Mouse (Mus musculus) erythroblast, embryonic 14.5 days (primary cell): ENCODE results near the gene Eid2. TPM values are rescaled to one million over a fixed set of nuclear protein-coding genes. Genes with fewer than 3 reads are reported as not detected.

Experiments
- H3K27me3 ChIP-seq: 2 replicates; pipeline ENCODE4 v1.6.1; 2012; ENCODE audit warnings: inconsistent platforms; ENCODE audit not compliant: control insufficient read depth
- H3K36me3 ChIP-seq: 2 replicates; pipeline ENCODE4 v1.6.1; 2012; ENCODE audit warnings: mild to moderate bottlenecking, inconsistent platforms; ENCODE audit not compliant: control insufficient read depth
- H3K4me1 ChIP-seq: 2 replicates; pipeline ENCODE4 v1.6.1; 2012; ENCODE audit warnings: inconsistent platforms; ENCODE audit not compliant: control insufficient read depth
- H3K4me3 ChIP-seq: replicated peaks from 2 replicates; pipeline ENCODE3; 2012; ENCODE audit warnings: moderate library complexity, mild to moderate bottlenecking, inconsistent platforms
- H3K9me3 ChIP-seq: 2 replicates; pipeline ENCODE4 v1.6.1; 2012; ENCODE audit warnings: low read length, inconsistent platforms, mixed read lengths; ENCODE audit not compliant: control insufficient read depth
- GATA1 ChIP-seq: IDR thresholded peaks from 2 replicates; pipeline ENCODE4 v1.6.1; 2012; ENCODE audit warnings: low read length, inconsistent platforms, mixed read lengths
- TAL1 ChIP-seq: IDR thresholded peaks from 3 replicates; pipeline ENCODE4 v1.6.1; 2012; ENCODE audit warnings: low read length, inconsistent platforms, mixed read lengths
- polyA plus RNA-seq: library from polyadenylated mRNA; stranded (reverse); fragments of >175 nt; gene quantifications from 2 replicates; pipeline ENCODE4 v1.2.3, GENCODE M21; 2012

Eid2 gene
- polyA plus RNA-seq, 1 experiment: 0.13 TPM

DNA sequence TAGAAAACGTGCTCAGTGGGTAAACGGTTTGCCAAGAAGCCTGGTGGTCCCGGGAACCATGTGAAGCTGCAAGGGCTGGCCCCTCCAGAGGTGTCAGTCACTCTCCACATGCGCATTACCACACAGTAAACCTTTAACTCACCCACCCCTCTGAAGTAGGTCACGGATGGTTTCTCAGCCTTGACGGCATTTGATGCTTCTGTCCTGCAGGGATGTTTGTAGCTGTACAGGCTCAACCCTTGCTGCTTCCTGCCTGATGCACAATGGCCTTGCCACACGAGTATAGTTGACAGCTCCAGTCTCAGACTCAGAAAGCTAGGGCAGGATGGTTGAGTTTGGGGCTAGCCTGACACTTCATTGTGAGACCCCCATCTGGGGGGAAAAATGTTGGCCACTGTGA, 12.9 kb downstream of the Eid2 start:
- Histone ChIP-seq H3K36me3 (no peaks in the 10 kb centered on the region), H3K9me3 (no peaks in the 10 kb centered on the region), H3K4me1 (peaks cover 13% of the 10 kb centered on the region), H3K4me3 (no peak overlapping the region), H3K27me3 (peaks cover 2% of the 10 kb centered on the region; the same call in 1 of the 2 replicates)
- TF ChIP-seq TAL1: no peak
- TF ChIP-seq GATA1: no peak

DNA sequence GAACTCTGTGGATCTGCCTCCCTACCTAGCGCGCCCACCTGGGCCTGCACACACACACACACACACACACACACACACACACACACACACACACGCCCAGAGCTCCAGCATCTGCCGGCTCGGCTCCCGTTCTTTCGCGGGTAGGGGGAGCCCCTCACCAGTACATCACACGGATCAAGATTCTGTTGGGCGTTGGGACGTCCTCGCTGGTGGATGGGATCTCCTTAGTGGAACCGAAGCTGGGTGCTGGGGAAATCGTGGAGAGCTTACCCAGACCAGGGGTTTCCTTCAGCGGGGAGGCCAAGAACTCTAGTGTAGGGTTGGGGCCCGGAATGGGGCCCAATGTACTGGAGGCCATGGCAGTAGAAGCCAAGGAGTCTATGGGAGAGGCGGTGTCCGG, 22.5 kb downstream of the Eid2 start:
- H3K36me3 ChIP-seq: no peaks in the 10 kb centered on the region
- no peaks in the 10 kb centered on the region; the same call in 1 of the 2 replicates for H3K9me3 ChIP-seq
- peaks cover 7% of the 10 kb centered on the region for H3K4me1 ChIP-seq
- TF ChIP-seq GATA1: no peak
- no peak overlapping the region for H3K4me3 ChIP-seq
- H3K27me3 ChIP-seq: peaks cover 80% of the 10 kb centered on the region

DNA sequence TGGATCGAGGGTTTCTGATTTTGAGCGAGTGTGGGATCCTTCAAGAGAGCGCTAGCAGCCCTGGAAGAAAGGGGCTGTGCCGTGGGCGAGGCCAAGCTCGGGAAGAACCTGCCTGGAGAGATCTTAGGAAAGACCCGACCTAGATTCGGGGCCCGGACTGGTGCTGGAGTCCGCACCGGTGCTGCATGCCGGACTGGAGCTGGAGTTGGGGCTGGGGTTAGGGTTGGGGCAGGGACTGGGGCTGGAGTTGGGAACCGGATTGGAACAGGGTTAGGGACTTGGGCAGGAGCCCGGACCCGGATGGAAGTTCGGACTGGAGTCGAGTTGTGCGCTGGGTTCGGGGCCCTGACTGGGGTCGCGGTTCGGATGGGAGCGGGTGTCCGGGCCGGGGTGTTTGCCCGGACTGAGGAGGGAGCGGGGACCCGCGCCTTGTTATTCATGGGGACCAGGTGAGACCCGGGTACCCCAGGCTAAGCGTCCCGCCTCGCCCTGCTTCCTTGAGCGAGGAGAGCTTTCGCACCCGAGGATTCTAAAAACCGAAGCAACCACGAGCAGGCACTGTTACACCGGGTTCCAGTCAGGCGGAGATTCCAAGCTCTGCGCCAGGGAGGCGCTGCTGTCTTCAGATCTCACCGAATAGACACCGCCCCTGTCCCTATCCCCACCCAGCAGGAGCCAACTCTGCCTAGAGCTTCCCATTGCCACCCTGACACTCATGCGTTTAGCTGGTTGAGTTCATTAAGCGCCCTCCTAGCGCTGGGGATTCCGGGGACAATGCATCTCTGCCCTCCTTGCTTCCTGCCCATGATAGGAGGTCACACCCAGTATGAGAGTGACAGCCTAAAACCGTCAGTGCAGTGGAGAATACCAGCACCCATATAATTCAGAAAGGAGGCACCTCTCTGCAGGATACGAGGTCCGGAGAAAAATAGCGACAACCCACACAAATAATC, 23.2 kb downstream of the Eid2 start, which contains the start of gene Selenov:
Selenov (minus strand) TSS at position 549 of the 953 bp plus-strand sequence.
- Histone ChIP-seq H3K9me3 (no peaks in the 10 kb centered on the region; the same call in 1 of the 2 replicates), H3K27me3 (peaks cover 86% of the 10 kb centered on the region), H3K4me1 (peaks cover 7% of the 10 kb centered on the region), H3K4me3 (no peak within 1 kb of the TSS), H3K36me3 (no peaks in the 10 kb centered on the region)
- no peak for TF ChIP-seq GATA1
- no peak for TF ChIP-seq TAL1

DNA sequence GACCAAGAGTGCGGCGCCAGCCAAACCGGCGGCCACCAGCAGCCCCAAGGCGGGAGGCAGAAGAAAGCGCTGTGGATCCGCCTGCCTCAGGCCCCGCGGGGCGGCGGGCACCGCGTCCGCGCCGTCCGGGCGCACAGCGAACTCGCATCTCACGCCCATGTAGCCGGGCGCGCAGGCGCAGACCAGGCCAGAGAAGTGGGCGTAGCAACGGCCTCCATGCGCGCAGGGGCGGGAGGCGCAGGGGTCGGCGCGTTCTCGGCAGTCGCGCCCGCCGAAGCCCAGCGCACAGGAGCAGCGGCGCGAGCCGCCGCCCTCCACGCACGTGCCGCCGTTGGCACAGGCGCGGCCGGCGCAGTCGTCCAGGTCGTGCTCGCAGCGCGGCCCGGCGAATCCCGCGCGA, 26.8 kb downstream of the Eid2 start:
- Histone ChIP-seq H3K4me3 (peak overlapping the region; percentile 44), H3K4me1 (peaks cover 10% of the 10 kb centered on the region), H3K27me3 (peaks cover 84% of the 10 kb centered on the region), H3K9me3 (no peaks in the 10 kb centered on the region; the same call in 1 of the 2 replicates), H3K36me3 (no peaks in the 10 kb centered on the region)
- TF ChIP-seq TAL1: no peak
- TF ChIP-seq GATA1: no peak

DNA sequence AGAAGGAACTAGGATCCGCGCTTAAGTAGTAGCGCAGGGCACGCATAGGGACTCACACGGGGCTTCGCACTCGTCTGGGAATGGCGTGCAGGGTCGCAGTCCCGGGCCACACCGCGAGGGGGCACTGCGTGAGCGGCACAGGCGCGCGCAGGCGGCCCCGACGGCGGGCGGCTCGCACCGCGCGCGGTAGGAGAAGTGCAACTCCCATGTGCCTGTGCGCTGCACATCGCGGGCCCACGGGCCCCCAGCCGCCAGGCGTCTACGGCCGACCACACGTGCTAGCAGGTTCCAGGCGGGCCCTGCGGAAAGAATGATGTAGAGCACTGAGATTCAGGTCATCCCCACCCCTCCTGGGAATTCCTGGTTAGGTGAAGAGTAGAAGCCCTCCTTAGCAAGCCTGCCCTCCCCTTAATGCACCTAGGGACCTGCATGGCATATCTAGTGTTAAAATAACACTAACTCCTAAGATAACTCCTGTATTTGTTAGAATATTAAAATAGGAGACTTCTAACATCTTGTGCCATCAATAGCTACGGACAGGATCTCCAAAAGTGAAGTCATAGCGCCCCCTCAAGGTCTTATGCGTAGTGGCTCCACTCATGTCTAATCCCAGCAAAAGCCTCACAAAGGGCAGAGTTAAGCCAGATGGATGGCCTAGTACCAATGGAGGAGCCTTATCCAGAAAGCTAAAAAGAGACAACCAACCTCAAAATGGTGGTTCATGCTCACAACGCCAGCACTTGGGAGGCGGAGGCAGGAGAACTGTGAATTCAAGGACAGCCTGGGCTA, 31.4 kb downstream of the Eid2 start:
- Histone ChIP-seq H3K9me3 (no peaks in the 10 kb centered on the region), H3K27me3 (peaks cover 78% of the 10 kb centered on the region), H3K36me3 (no peaks in the 10 kb centered on the region; the same call in 1 of the 2 replicates), H3K4me3 (no peak overlapping the region), H3K4me1 (peaks cover 15% of the 10 kb centered on the region)
- TF ChIP-seq TAL1 (no peak), GATA1 (no peak)

DNA sequence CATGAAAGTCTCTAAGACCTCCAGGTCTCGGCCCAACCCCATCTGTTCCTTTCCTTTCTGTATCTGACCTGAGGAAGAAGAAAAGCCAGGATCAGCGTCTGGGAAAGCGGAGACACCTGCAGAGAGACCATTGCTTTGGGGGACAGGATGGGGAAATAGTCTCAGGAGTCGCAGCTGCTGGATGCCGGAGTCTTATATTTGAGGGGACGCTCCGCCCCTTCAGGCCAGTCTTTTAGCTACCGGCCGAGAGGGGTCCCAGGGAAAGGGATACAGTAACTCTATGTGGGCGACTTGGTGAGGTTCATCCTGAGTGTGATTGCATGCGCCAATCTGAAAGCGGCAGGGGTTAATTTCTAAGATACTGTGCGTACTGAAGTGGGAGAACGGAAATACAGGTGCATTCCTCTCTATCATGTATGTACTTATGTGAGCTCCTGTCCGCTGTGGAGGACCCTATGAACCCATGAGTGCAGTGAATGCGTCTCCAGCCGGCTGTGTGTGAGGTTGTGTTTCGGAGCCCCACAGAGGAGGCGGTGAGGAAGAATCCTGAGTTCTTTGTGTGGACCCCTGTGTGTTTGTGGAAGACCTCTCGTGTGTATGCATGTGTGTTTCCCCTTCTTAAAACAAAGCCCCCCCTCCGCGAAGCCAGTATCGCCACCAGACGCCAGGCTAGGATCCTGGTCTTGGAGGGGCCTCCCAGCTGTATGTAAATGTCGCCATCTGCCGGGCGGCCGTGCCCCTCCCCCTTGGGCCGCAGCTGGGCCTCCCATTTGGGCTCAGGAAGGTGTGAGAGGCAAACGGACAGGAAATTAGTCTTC, 34.1 kb downstream of the Eid2 start, which contains the start of gene Dll3:
Dll3 (minus strand) TSS at position 623 of the 818 bp plus-strand sequence.
- H3K4me1 ChIP-seq: peaks cover 8% of the 10 kb centered on the region
- no peak within 1 kb of the TSS for H3K4me3 ChIP-seq
- no peaks in the 10 kb centered on the region for H3K9me3 ChIP-seq
- H3K36me3 ChIP-seq: peaks cover 23% of the 10 kb centered on the region
- H3K27me3 ChIP-seq: peaks cover 56% of the 10 kb centered on the region
- TF ChIP-seq GATA1: no peak
- no peak for TF ChIP-seq TAL1

DNA sequence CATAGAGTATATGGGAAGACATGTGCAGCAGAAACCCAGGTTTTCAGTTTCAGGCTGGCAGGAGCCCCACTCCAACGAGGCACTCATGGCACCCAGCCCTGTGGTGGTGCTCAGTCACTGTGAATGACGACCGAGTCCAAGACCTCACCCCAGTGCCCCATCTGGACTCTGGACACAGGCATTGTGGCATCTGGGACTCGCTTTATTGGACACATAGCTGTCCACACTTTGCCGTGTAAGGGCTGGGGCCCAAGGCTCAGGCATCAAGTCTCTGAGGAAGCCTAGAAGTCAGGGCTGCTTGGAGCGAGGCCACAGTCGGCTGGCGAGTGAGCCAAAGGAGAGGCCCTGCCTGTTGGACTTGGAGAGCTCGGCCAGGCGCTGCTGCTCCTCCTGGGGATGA, 38.0 kb downstream of the Eid2 start:
- H3K27me3 ChIP-seq: peaks cover 28% of the 10 kb centered on the region
- H3K4me3 ChIP-seq: no peak overlapping the region
- TF ChIP-seq TAL1 (no peak), GATA1 (no peak)
- peaks cover 15% of the 10 kb centered on the region for H3K4me1 ChIP-seq
- no peaks in the 10 kb centered on the region for H3K9me3 ChIP-seq
- H3K36me3 ChIP-seq: peaks cover 61% of the 10 kb centered on the region

DNA sequence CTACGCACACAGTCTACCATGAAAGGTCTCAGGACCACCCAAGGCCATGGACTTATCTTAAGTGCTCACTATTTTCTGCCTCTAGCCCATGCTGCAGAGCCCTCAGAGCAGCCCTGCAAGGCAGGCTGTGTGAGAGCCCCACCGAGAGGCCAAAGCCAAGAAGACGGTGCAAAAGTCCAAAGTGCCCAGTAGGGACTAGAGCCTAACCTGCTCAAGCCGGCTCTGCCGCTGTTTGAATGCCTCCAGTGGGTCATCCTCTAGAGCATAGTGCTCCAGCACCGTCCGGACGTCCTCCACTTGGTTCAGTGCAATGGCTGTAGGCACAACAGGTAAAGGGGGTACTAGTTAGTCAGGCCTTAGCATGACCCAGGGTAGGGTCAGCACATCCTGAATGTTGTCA, 38.5 kb downstream of the Eid2 start:
- Histone ChIP-seq H3K4me1 (peaks cover 21% of the 10 kb centered on the region), H3K4me3 (no peak overlapping the region), H3K36me3 (peaks cover 63% of the 10 kb centered on the region), H3K27me3 (peaks cover 22% of the 10 kb centered on the region), H3K9me3 (no peaks in the 10 kb centered on the region)
- TF ChIP-seq TAL1 (no peak), GATA1 (no peak)
